Mouse (Mus musculus): ENCODE measurements around the gene Gucd1. TPM values are rescaled to one million over a fixed set of nuclear protein-coding genes. Genes with fewer than 3 reads are reported as not detected.
A peak's percentile ranks its signal among the peaks of the same experiment; 100 is the strongest.

Gene Gucd1
- total and polyA plus RNA-seq, 2 experiments from 2014 or later = 28.0 to 113 TPM

DNA sequence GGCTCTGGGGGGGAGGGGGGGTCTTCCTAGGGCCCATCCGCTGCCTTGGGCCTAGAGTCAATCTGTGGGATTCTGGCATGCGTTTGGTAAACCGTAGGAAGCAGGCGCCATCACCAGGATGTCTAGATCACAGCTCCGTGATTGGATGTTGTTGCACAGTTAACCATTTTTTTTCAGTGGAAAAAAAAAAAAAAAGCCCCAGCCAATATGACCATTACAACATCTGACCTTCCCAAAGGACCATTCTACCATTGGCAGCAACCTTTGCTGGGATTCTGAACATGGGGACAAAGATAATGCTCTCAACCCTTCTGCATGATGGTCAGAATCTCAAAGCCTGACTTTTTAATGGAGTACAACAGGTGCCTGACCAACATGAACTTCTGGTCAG lies 87.6 kb downstream of the Gucd1 start:
- ATAC-seq (ENCODE audit: insufficient read depth, low read depth) (no peak), DNase-seq (ENCODE audit: low spot score) (no peak)
- Histone ChIP-seq H3K9ac (replicated peaks; ENCODE audit: low read depth, low read length) (no peak overlapping the region), H3K36me3 (replicated peaks; ENCODE audit: control insufficient read depth, insufficient read depth, low read length) (no peaks in the 10 kb centered on the region), H3K4me2 (ENCODE audit: low read depth, low read length) (no peak overlapping the region), H3K4me1 (ENCODE audit: control insufficient read depth, insufficient read depth) (no peaks in the 10 kb centered on the region), H3K4me3 (ENCODE audit: low read depth, low read length) (no peak overlapping the region), H3K27me3 (ENCODE audit: control insufficient read depth, insufficient read depth, low read length) (no peaks in the 10 kb centered on the region), H3K9me3 (replicated peaks; ENCODE audit: control insufficient read depth, low read length) (no peaks in the 10 kb centered on the region), H3K27ac (ENCODE audit: low read depth) (no peak overlapping the region)
- WGBS = 84% methylated on average over 5 of the region's 5 CpGs
- no peak for TF ChIP-seq CTCF (IDR thresholded peaks at IDR 0.05; ENCODE audit: low read depth)
- no peak for TF ChIP-seq EP300 (IDR thresholded peaks at IDR 0.05; ENCODE audit: low read depth)

- no peak for TF ChIP-seq CTCF (IDR thresholded peaks at IDR 0.05; ENCODE audit: low read depth)
- no peak for TF ChIP-seq EP300 (IDR thresholded peaks at IDR 0.05; ENCODE audit: low read depth)
- no peak for DNase-seq (ENCODE audit: low spot score)
- Histone ChIP-seq H3K4me3 (ENCODE audit: low read depth, low read length) (no peak overlapping the region), H3K9me3 (replicated peaks; ENCODE audit: control insufficient read depth, low read length) (no peaks in the 10 kb centered on the region), H3K36me3 (replicated peaks; ENCODE audit: control insufficient read depth, insufficient read depth, low read length) (no peaks in the 10 kb centered on the region), H3K4me1 (ENCODE audit: control insufficient read depth, insufficient read depth) (no peaks in the 10 kb centered on the region), H3K9ac (replicated peaks; ENCODE audit: low read depth, low read length) (no peak overlapping the region), H3K27me3 (ENCODE audit: control insufficient read depth, insufficient read depth, low read length) (no peaks in the 10 kb centered on the region), H3K4me2 (ENCODE audit: low read depth, low read length) (no peak overlapping the region), H3K27ac (ENCODE audit: low read depth) (no peak overlapping the region)
- ATAC-seq (ENCODE audit: insufficient read depth, low read depth) = no peak
- WGBS = 68% methylated on average over 7 of the region's 7 CpGs
Measured at GRCm38 (mm10) chr10:75429522-75430146, 88.1 kb downstream of the Gucd1 start.

DNA sequence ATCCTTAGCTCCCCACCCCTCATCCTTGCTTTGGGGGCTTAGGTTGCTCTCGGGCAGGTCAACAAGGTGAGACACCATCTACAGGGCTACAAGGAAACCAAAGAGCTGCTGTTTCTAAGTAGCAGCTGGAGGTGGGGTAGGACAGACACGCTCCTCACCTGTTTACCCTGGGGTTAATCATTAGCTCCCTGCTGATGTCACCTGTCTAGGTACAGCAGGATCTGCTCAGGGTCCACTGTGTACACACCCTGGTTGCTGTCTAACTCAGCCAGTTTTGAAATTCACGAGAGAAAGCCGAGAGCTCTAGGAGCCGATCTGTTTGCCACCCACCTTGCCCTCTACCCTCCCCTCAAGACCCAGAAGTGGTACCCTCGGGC lies 88.8 kb downstream of the Gucd1 start:
- WGBS = 89% methylated on average over 6 of the region's 6 CpGs
- no peak for ATAC-seq (ENCODE audit: insufficient read depth, low read depth)
- TF ChIP-seq EP300 (IDR thresholded peaks at IDR 0.05; ENCODE audit: low read depth) (no peak), CTCF (IDR thresholded peaks at IDR 0.05; ENCODE audit: low read depth) (no peak)

DNA sequence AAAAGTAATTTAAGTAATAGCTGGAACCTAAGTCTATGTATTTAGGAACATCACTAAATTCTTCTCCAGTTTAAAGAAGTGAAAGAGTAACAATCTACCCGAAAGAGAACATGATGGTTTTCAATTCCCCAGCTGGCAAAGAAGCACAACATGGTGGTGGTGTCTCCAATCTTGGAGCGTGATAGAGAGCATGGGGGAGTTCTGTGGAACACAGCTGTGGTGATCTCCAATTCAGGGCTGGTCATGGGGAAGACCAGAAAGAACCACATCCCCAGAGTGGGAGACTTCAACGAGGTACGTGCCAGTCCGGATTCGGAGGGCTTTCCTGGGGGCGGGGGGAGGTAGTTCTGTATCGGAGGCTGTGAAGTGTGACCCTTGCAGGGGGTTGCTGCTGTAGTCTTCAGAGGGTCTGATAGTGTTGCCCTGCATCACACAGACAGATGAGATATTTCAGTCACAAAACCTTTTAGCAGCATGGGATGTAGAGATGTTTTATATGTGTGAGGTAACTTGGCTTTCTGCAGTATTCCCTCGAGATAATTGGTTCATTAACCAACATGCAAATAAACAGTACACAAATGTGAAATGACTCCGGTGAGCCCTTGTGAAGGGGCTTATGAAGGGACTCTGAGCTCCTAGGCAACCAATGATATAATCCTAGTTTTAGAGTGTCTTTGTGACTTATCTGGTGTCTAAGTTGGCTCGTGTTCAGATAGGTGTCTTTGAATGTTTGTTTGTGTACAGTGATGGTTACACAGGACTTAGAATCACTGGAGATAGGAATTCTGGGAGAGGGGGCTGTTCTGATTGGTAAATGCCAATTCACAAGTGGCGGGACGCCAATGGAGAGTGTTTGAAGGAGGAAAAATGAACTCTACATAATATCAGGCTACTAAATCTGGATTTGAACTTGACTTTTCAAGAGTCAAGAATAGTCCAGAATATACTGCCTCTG lies 89.4 kb downstream of the Gucd1 start:
- Histone ChIP-seq H3K4me3 (ENCODE audit: low read depth, low read length) (no peak overlapping the region), H3K4me2 (ENCODE audit: low read depth, low read length) (no peak overlapping the region), H3K9me3 (replicated peaks; ENCODE audit: control insufficient read depth, low read length) (no peaks in the 10 kb centered on the region), H3K27me3 (ENCODE audit: control insufficient read depth, insufficient read depth, low read length) (no peaks in the 10 kb centered on the region), H3K9ac (replicated peaks; ENCODE audit: low read depth, low read length) (no peak overlapping the region), H3K4me1 (ENCODE audit: control insufficient read depth, insufficient read depth) (no peaks in the 10 kb centered on the region), H3K27ac (ENCODE audit: low read depth) (no peak overlapping the region), H3K36me3 (replicated peaks; ENCODE audit: control insufficient read depth, insufficient read depth, low read length) (no peaks in the 10 kb centered on the region)
- DNase-seq (ENCODE audit: low spot score) (no peak), ATAC-seq (ENCODE audit: insufficient read depth, low read depth) (no peak)
- TF ChIP-seq CTCF (IDR thresholded peaks at IDR 0.05; ENCODE audit: low read depth) = no peak
- TF ChIP-seq EP300 (IDR thresholded peaks at IDR 0.05; ENCODE audit: low read depth) = no peak
- WGBS = 78% methylated on average over 13 of the region's 13 CpGs

More for the DNA sequence above, 88.8 kb downstream of the Gucd1 start:
- no peak for DNase-seq (ENCODE audit: low spot score)
- H3K36me3 ChIP-seq (replicated peaks; ENCODE audit: control insufficient read depth, insufficient read depth, low read length) = no peaks in the 10 kb centered on the region
- no peak overlapping the region for H3K27ac ChIP-seq (ENCODE audit: low read depth)
- H3K4me3 ChIP-seq (ENCODE audit: low read depth, low read length) = no peak overlapping the region
- no peak overlapping the region for H3K9ac ChIP-seq (replicated peaks; ENCODE audit: low read depth, low read length)
- no peaks in the 10 kb centered on the region for H3K9me3 ChIP-seq (replicated peaks; ENCODE audit: control insufficient read depth, low read length)
- no peaks in the 10 kb centered on the region for H3K27me3 ChIP-seq (ENCODE audit: control insufficient read depth, insufficient read depth, low read length)
- H3K4me1 ChIP-seq (ENCODE audit: control insufficient read depth, insufficient read depth) = no peaks in the 10 kb centered on the region
- H3K4me2 ChIP-seq (ENCODE audit: low read depth, low read length) = no peak overlapping the region

DNA sequence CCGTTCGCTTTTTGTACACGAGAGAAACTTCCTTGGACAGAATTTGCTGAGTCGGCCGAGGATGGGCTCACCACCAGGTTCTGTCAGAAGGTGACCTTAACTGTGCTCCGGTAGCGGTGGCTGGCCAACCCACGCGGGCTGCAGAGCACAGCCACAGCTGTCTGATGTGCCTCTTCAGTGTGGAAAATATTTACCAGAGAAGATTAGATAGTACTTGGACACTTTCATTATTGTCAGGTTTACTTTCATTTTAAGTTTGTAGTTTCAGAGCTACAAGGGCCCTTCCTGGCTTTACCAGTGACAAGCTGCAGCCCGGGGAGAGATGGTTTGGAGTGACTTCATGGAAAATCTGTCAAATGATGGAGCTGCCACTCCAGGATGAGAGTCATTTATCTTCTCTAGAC lies 93.3 kb downstream of the Gucd1 start:
- ATAC-seq (ENCODE audit: insufficient read depth, low read depth) (peak; percentile 39; the same call in 1 of the 2 replicates), DNase-seq (ENCODE audit: low spot score) (no peak)
- no peaks in the 10 kb centered on the region; the same call in 1 of the 2 replicates for H3K4me1 ChIP-seq (ENCODE audit: control insufficient read depth, insufficient read depth)
- peak overlapping the region; percentile 36 for H3K4me2 ChIP-seq (ENCODE audit: low read depth, low read length)
- no peak overlapping the region for H3K27ac ChIP-seq (ENCODE audit: low read depth)
- WGBS = 39% methylated on average over 10 of the region's 10 CpGs
- no peaks in the 10 kb centered on the region for H3K36me3 ChIP-seq (replicated peaks; ENCODE audit: control insufficient read depth, insufficient read depth, low read length)
- no peak overlapping the region for H3K9ac ChIP-seq (replicated peaks; ENCODE audit: low read depth, low read length)
- H3K27me3 ChIP-seq (ENCODE audit: control insufficient read depth, insufficient read depth, low read length) = no peaks in the 10 kb centered on the region
- TF ChIP-seq EP300 (IDR thresholded peaks at IDR 0.05; ENCODE audit: low read depth) (no peak), CTCF (IDR thresholded peaks at IDR 0.05; ENCODE audit: low read depth) (no peak)
- H3K9me3 ChIP-seq (replicated peaks; ENCODE audit: control insufficient read depth, low read length) = no peaks in the 10 kb centered on the region
- no peak overlapping the region for H3K4me3 ChIP-seq (ENCODE audit: low read depth, low read length)

All from heart, postnatal 0 days (tissue).